Mouse (Mus musculus) Patski (cell line): Measurements from ENCODE around the gene Muc20. TPM values are rescaled to one million over a fixed set of nuclear protein-coding genes. Genes with fewer than 3 reads are reported as not detected.

Experiments used
- ATAC-seq: fragments of 100-300 bp; one replicate; pipeline ENCODE4 v1.8.0; 2021
- CTCF ChIA-PET: fragments of 350-600 bp; sonication (Branson Sonifier 250); formaldehyde crosslinking; loops from one replicate; lab custom pipeline; 2022; ENCODE audit warnings: inconsistent platforms; lab: Charles Lee
- POLR2A ChIA-PET: fragments of 350-600 bp; sonication (Branson Sonifier 250); formaldehyde crosslinking; loops from one replicate; lab custom pipeline; 2022; ENCODE audit warnings: antibody characterized with exemption, inconsistent platforms; lab: Charles Lee
- DNase-seq: peaks from one replicate; pipeline ENCODE4 v3.0.0-alpha.2; 2011; ENCODE audit warnings: low read depth, low spot score
- H3K27me3 ChIP-seq: fragments of 371-371 bp; one replicate; pipeline ENCODE4 v1.5.1; 2021
- CTCF ChIP-seq: fragments of 100-300 bp; IDR thresholded peaks from one replicate; pipeline ENCODE4 v1.5.1; 2021
- in situ Hi-C: fragments of 300-500 bp; cut with MboI; formaldehyde crosslinking; loops from 3 replicates; pipeline ENCODE4 v1.11.1; 2018; ENCODE audit warnings: low pct_unique_long_range_greater_than_20kb, mixed read lengths
- polyA plus RNA-seq: library from polyadenylated mRNA; unstranded; gene quantifications from one replicate; pipeline ENCODE4 v1.2.3, GENCODE M21; 2021

Gene Muc20
- polyA plus RNA-seq: 0.05 TPM

DNA sequence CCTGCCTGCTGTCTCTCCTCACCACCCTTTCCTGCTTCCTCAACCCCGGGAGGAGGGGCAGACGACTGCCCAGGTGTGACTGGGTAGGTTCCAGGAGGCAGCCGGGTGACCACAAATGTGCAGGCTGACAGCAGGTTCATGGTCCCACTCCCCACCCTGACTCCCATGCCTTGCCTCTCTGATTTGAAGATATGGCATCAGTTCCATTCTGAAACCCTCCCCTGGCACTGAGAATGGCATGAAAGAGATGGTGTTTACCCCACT, at the start of gene Muc20:
Muc20 (minus strand) TSS at position 10 of the 264 bp plus-strand sequence.
- H3K27me3 ChIP-seq: no peaks in the 10 kb centered on the region
- ChIA-PET CTCF (no interaction called here), POLR2A (no interaction called here)
- in situ Hi-C loops: no loop called here
- DNase-seq: no peak
- no peak for TF ChIP-seq CTCF
- no peak for ATAC-seq

DNA sequence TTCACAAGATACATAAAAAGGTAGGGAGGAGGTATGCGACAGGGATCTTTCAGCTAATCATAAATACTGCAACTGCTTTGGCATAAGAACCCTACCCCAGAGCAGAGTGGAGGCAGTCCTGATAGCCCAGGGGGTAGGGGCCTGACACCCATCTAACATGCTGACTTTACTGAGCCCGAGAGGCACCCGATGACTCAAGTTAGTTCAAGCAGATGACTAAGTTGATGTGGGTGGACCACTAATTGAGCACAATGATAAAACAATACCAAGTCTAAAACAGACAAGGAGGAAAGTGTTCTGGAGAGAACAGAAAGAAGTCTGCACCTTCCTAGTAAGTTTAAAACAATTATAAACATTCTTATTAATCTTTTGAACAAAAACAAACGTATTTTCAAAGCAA, 34.3 kb upstream of the Muc20 start:
- in situ Hi-C loops: no loop called here
- POLR2A ChIA-PET: no interaction called here
- ATAC-seq (no peak), DNase-seq (no peak)
- no peak for TF ChIP-seq CTCF
- CTCF ChIA-PET: no interaction called here
- H3K27me3 ChIP-seq: no peaks in the 10 kb centered on the region

DNA sequence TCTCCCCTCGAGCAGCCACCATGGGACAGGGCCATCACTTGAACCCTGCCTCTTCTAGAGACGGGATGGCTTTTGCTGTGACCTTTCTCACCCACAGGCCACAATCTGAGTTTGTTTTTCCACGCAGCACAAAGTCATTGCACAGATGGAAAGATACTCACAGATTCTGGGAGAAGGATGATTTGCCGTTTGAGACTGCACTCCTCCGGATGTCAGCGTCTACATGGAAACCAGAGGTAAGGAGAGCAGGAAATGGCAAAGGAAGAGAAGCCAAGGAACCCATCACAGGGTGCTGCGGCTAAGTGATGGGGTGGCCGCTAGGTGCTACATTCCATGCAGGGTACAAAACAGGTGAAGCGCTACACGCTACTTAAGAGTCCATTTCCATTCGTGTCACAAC, 31.9 kb upstream of the Muc20 start:
- H3K27me3 ChIP-seq: no peaks in the 10 kb centered on the region
- ATAC-seq: no peak
- ChIA-PET CTCF (no interaction called here), POLR2A (interaction anchor here (0.6 kb wide), 1 partner anchor 83 kb away, joined by 3 read pairs; no protein-coding TSS in a partner anchor)
- TF ChIP-seq CTCF: no peak
- in situ Hi-C loops: no loop called here
- DNase-seq: no peak

- POLR2A ChIA-PET: no interaction called here
- DNase-seq (no peak), ATAC-seq (no peak)
- no peak for TF ChIP-seq CTCF
- CTCF ChIA-PET: no interaction called here
- no peaks in the 10 kb centered on the region for H3K27me3 ChIP-seq
- in situ Hi-C loops: no loop called here
Measured at GRCm38 (mm10) chr16:32826521-32826920, 29.3 kb upstream of the Muc20 start.

DNA sequence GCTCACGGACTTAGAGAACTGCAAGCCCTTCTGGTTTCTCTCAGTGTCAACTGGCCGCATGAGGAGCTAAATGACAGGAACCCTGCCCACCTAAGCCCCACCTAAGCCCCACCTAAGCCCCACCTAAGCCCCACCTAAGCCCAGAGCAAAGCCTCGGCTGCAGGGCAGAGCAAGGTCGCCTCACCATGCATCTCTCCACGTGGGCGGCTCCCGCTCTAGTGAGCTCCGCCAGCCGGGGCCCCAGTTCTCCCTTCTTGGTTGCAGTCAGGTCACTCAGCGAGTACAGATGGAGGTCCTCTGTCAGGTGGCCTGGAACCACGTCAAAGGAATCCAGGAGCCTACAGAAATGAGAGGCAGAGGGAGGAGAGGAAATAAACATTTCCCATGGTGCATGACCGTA, 28.1 kb upstream of the Muc20 start:
- DNase-seq (no peak), ATAC-seq (no peak)
- ChIA-PET POLR2A (no interaction called here), CTCF (interaction anchor here (0.6 to 1.2 kb wide), 2 partner anchors 10 to 21 kb away, joined by 3 read pairs; no protein-coding TSS in a partner anchor)
- in situ Hi-C loops: no loop called here
- H3K27me3 ChIP-seq: no peaks in the 10 kb centered on the region
- no peak for TF ChIP-seq CTCF

GRCm38 (mm10) chr16:32824061-32824460, 26.8 kb upstream of the Muc20 start:
- H3K27me3 ChIP-seq: no peaks in the 10 kb centered on the region
- POLR2A ChIA-PET: no interaction called here

DNA sequence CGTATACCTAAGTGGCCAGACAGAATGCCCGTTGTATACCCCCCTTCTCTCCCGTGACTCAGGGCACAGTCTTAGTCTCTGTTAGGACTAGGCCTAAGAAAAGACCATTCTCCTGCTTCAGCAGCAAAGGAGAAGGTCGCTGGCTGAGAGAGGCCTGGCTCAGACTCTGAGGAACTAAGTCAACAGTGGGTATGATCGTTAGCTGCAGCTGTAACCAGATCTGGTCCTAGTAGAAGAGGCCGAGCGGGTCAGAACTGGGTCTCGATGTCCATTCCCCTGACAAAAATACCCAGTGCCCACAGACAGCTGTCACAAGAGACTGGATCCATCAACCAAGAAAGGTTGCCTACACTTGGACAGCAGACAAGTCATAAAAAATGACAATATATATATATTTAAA, 26.3 kb upstream of the Muc20 start:
- in situ Hi-C loops: no loop called here
- CTCF ChIA-PET: no interaction called here
- ATAC-seq: no peak
- no peak for DNase-seq
- no peaks in the 10 kb centered on the region for H3K27me3 ChIP-seq
- POLR2A ChIA-PET: no interaction called here
- no peak for TF ChIP-seq CTCF

More at GRCm38 (mm10) chr16:32824061-32824460, 26.8 kb upstream of the Muc20 start:
- TF ChIP-seq CTCF: no peak
- in situ Hi-C loops: no loop called here
- DNase-seq (no peak), ATAC-seq (no peak)
- CTCF ChIA-PET: no interaction called here

- no peak for DNase-seq
- no peak for ATAC-seq
- ChIA-PET POLR2A (interaction anchor here (0.7 kb wide), 1 partner anchor 156 kb away, joined by 3 read pairs; no protein-coding TSS in a partner anchor), CTCF (no interaction called here)
- TF ChIP-seq CTCF: no peak
- no peaks in the 10 kb centered on the region for H3K27me3 ChIP-seq
- in situ Hi-C loops: no loop called here
Measured at GRCm38 (mm10) chr16:32822881-32823280, 25.6 kb upstream of the Muc20 start.

- TF ChIP-seq CTCF: no peak
- in situ Hi-C loops: no loop called here
- no peak for ATAC-seq
- DNase-seq: no peak
- ChIA-PET CTCF (no interaction called here), POLR2A (interaction anchor here (0.7 kb wide), 1 partner anchor 156 kb away, joined by 3 read pairs; no protein-coding TSS in a partner anchor)
- H3K27me3 ChIP-seq: no peaks in the 10 kb centered on the region
Measured at GRCm38 (mm10) chr16:32822450-32822827, 25.2 kb upstream of the Muc20 start.

- CTCF ChIA-PET: no interaction called here
- in situ Hi-C loops: no loop called here
- DNase-seq (no peak), ATAC-seq (no peak)
- POLR2A ChIA-PET: no interaction called here
- no peaks in the 10 kb centered on the region for H3K27me3 ChIP-seq
- TF ChIP-seq CTCF: no peak
Measured at GRCm38 (mm10) chr16:32821772-32822449, 24.7 kb upstream of the Muc20 start.

DNA sequence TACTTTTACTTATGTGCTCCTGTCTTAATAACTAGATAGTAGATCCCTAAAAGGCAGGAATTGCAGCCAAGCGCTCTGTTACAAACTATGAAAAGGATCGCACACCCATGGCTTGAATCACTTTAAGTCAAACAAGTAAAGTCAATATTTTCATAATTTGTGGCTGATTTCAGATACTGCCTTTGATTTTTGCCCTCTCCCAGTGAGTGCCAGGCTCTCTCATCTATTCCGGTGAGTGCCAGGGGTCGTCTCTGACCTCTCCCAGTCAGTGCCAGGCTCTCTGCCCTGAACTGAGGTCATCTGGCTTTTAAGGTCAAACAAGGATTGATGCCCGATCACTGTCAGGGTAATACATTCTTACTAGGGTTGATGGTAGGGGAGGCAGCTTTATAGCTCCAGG, 21.2 kb upstream of the Muc20 start:
- in situ Hi-C loops: loop anchor here (5.0 to 10.0 kb wide), 3 partner anchors 64 to 336 kb away; no protein-coding TSS in a partner anchor
- no peaks in the 10 kb centered on the region for H3K27me3 ChIP-seq
- ChIA-PET CTCF (no interaction called here), POLR2A (no interaction called here)
- ATAC-seq (no peak), DNase-seq (no peak)
- TF ChIP-seq CTCF: no peak
